Mouse (Mus musculus) ES-Bruce4 (cell line): ENCODE measurements around the gene Slc16a9.

Experiments
- CTCF ChIP-seq: IDR thresholded peaks from one replicate; pipeline ENCODE4 v1.8.1; 2011; ENCODE audit warnings: low read depth, low read length
- POLR2A ChIP-seq: IDR thresholded peaks from one replicate; pipeline ENCODE4 v1.8.1; 2011; ENCODE audit warnings: low read length; ENCODE audit not compliant: insufficient read depth

DNA sequence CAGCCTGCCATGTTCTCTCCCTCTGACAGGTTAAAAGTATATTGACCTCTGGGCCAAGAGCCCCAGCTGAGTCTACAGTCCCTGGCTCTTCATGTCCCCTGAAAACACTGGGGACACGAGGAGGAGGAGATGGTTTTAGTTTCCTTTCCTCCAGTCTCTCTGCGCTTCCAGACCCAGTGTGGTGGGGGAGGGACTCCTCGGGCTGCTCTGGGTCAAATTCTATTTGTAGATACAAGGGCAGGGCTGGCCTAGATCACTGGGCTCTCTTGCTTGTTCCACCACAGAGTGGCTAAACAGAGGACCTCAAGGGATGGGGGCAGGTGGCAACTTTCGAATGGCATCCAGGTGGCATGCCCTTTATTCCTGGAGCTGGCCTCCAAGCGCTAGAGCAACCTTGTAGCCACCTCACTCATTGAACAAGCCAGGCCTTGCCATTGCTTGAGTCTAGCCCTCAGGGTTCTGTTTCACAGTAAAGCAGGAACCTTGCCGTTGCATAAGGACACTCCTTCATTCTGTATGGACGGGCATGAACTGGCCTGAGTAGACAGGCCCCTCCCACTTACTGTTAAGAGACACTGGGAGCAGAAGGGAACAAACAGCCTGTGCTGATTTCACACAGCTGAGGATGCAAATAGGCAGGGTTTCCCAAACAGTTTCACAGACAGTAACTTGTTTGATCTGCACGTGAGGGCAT is 2.0 kb upstream of the Slc16a9 start:
- no peak for TF ChIP-seq CTCF
- no peak for TF ChIP-seq POLR2A
